Mouse (Mus musculus) brown adipose tissue, adult 24 weeks (tissue): ENCODE results near the gene Stard8. TPM values are rescaled to one million over a fixed set of nuclear protein-coding genes. Genes with fewer than 3 reads are reported as not detected.
A peak's percentile ranks its signal among the peaks of the same experiment; 100 is the strongest.
"Not testable (repeated sequence)": the region's sequence is repeated elsewhere in the genome, so short reads cannot be mapped to it uniquely, and the experiment has no call there.

Source experiments
- H3K27ac ChIP-seq: fragments of 200-500 bp; replicated peaks from 2 replicates; pipeline ENCODE4 v1.5.1; 2012; ENCODE audit warnings: low read depth, mild to moderate bottlenecking, low read length
- H3K4me1 ChIP-seq: fragments of 200-500 bp; 2 replicates; pipeline ENCODE4 v1.6.1; 2012; ENCODE audit warnings: low read length, mixed read lengths; ENCODE audit not compliant: control insufficient read depth, insufficient read depth, insufficient read length
- H3K4me3 ChIP-seq: fragments of 200-500 bp; 2 replicates; pipeline ENCODE4 v1.5.1; 2012; ENCODE audit warnings: low read depth, mild to moderate bottlenecking, low read length, moderate library complexity; ENCODE audit not compliant: insufficient read depth
- polyA plus RNA-seq: library from polyadenylated mRNA; stranded (reverse); fragments of >200 nt; gene quantifications from 2 replicates; pipeline ENCODE4 v1.2.4, GENCODE M21; 2012; ENCODE audit not compliant: missing spikeins, insufficient read depth, insufficient read length

Stard8 gene
- polyA plus RNA-seq, 1 experiment: 6.7 TPM

- Histone ChIP-seq H3K27ac (no peak overlapping the region), H3K4me1 (no peaks in the 10 kb centered on the region), H3K4me3 (no peak overlapping the region)
Observed at GRCm38 (mm10) chrX:99065582-99065981, 62.5 kb downstream of the Stard8 start.

- no peak overlapping the region for H3K4me3 ChIP-seq
- H3K27ac ChIP-seq: 0 out of 2 replicates have a peak overlapping the region, but pooled peaks have one; percentile 0
- H3K4me1 ChIP-seq: no peaks in the 10 kb centered on the region
Observed at GRCm38 (mm10) chrX:99066550-99066949, 63.5 kb downstream of the Stard8 start.

GRCm38 (mm10) chrX:99067232-99067631 lies 64.2 kb downstream of the Stard8 start:
- H3K4me1 ChIP-seq: no peaks in the 10 kb centered on the region

GRCm38 (mm10) chrX:99067671-99068151 lies 64.7 kb downstream of the Stard8 start:
- Histone ChIP-seq H3K4me3 (no peak overlapping the region), H3K4me1 (no peaks in the 10 kb centered on the region), H3K27ac (no peak overlapping the region)

More at GRCm38 (mm10) chrX:99067232-99067631, 64.2 kb downstream of the Stard8 start:
- no peak overlapping the region for H3K27ac ChIP-seq
- H3K4me3 ChIP-seq: no peak overlapping the region

- H3K4me1 ChIP-seq: no peaks in the 10 kb centered on the region
- H3K4me3 ChIP-seq: no peak overlapping the region
- H3K27ac ChIP-seq: no peak overlapping the region
Observed at GRCm38 (mm10) chrX:99071188-99071587, 68.1 kb downstream of the Stard8 start.

GRCm38 (mm10) chrX:99072596-99072995 lies 69.5 kb downstream of the Stard8 start:
- Histone ChIP-seq H3K4me3 (no peak overlapping the region), H3K27ac (no peak overlapping the region), H3K4me1 (no peaks in the 10 kb centered on the region)

GRCm38 (mm10) chrX:99075111-99075510 lies 72.1 kb downstream of the Stard8 start:
- H3K4me1 ChIP-seq: no peaks in the 10 kb centered on the region
- H3K4me3 ChIP-seq: no peak overlapping the region
- H3K27ac ChIP-seq: no peak overlapping the region

- Histone ChIP-seq H3K27ac (no peak overlapping the region), H3K4me1 (no peaks in the 10 kb centered on the region), H3K4me3 (no peak overlapping the region)
Observed at GRCm38 (mm10) chrX:99076460-99076859, 73.4 kb downstream of the Stard8 start.

GRCm38 (mm10) chrX:99078374-99078892 lies 75.4 kb downstream of the Stard8 start:
- not testable (repeated sequence) for H3K4me1 ChIP-seq, H3K4me3 ChIP-seq, H3K27ac ChIP-seq

- no peak overlapping the region for H3K27ac ChIP-seq
- no peak overlapping the region for H3K4me3 ChIP-seq
- H3K4me1 ChIP-seq: no peaks in the 10 kb centered on the region
Observed at GRCm38 (mm10) chrX:99092704-99093103, 89.7 kb downstream of the Stard8 start.

GRCm38 (mm10) chrX:99111088-99111724 lies 108.2 kb downstream of the Stard8 start:
- not testable (repeated sequence) for H3K27ac ChIP-seq, H3K4me1 ChIP-seq, H3K4me3 ChIP-seq

- Histone ChIP-seq H3K4me3 (no peak overlapping the region), H3K4me1 (no peaks in the 10 kb centered on the region), H3K27ac (no peak overlapping the region)
Observed at GRCm38 (mm10) chrX:99119510-99119909, 116.5 kb downstream of the Stard8 start.

Other genes starting within 250 kb of the Stard8 start
- 13.8 and 15.3 TPM in 2 replicates for gene Ophn1, start 112.2 kb upstream of the Stard8 start, polyA plus RNA-seq
- 18.7 and 24.5 TPM in 2 replicates for gene Yipf6, start 66.9 kb upstream of the Stard8 start, polyA plus RNA-seq
- 10.3 and 17.4 TPM in 2 replicates for gene Efnb1, start 132.9 kb downstream of the Stard8 start, polyA plus RNA-seq